Mouse (Mus musculus): Measurements from ENCODE around the gene Ntrk3. TPM values are rescaled to one million over a fixed set of nuclear protein-coding genes. Genes with fewer than 3 reads are reported as not detected.

Gene Ntrk3
- polyA plus RNA-seq, 1 experiment, result 75.7 TPM

GRCm38 (mm10) chr7:78248119-78248642 lies 489.6 kb downstream of the Ntrk3 start:
- no peak overlapping the region for H3K27ac ChIP-seq (ENCODE audit: insufficient read depth, low read length)
- TF ChIP-seq CTCF (IDR thresholded peaks at IDR 0.05; ENCODE audit: extremely low read depth, insufficient read depth, low read length) (no peak), POLR2A (IDR thresholded peaks at IDR 0.05; ENCODE audit: extremely low read depth, insufficient read depth, low read length) (no peak)
- no peak overlapping the region for H3K4me3 ChIP-seq (ENCODE audit: insufficient read depth, low read length)
- no peaks in the 10 kb centered on the region; the same call in 1 of the 2 replicates for H3K4me1 ChIP-seq (ENCODE audit: control insufficient read depth, insufficient read depth, low read length)

DNA sequence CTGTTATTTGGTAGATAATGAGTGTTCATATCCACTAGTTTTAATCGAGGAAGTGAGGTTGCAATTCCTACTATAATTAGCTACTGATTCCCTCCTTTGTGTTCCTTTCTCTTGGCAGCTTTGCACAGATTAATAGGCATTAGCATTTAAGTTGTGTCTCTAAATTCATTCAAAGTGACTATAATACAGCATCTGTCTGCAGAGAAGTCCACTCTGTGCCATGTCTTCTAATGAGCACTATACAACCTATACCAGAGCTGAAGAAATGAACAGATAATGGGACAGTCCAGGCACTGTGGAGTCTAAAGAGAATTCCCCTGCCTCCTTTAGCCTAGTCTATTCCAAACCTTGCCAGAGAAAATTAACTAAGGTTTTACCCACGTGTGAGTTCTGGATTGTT lies 498.8 kb downstream of the Ntrk3 start:
- H3K4me3 ChIP-seq (ENCODE audit: insufficient read depth, low read length), result no peak overlapping the region
- no peaks in the 10 kb centered on the region; the same call in 1 of the 2 replicates for H3K4me1 ChIP-seq (ENCODE audit: control insufficient read depth, insufficient read depth, low read length)
- H3K27ac ChIP-seq (ENCODE audit: insufficient read depth, low read length), result no peak overlapping the region
- TF ChIP-seq POLR2A (IDR thresholded peaks at IDR 0.05; ENCODE audit: extremely low read depth, insufficient read depth, low read length) (no peak), CTCF (IDR thresholded peaks at IDR 0.05; ENCODE audit: extremely low read depth, insufficient read depth, low read length) (no peak)

- H3K4me3 ChIP-seq (ENCODE audit: insufficient read depth, low read length), result no peak overlapping the region
- no peak overlapping the region for H3K27ac ChIP-seq (ENCODE audit: insufficient read depth, low read length)
- TF ChIP-seq CTCF (IDR thresholded peaks at IDR 0.05; ENCODE audit: extremely low read depth, insufficient read depth, low read length) (no peak), POLR2A (IDR thresholded peaks at IDR 0.05; ENCODE audit: extremely low read depth, insufficient read depth, low read length) (no peak)
- peaks cover 1% of the 10 kb centered on the region; the same call in 1 of the 2 replicates for H3K4me1 ChIP-seq (ENCODE audit: control insufficient read depth, insufficient read depth, low read length)
These were observed 516.1 kb downstream of the Ntrk3 start for GRCm38 (mm10) chr7:78221668-78222067.

DNA sequence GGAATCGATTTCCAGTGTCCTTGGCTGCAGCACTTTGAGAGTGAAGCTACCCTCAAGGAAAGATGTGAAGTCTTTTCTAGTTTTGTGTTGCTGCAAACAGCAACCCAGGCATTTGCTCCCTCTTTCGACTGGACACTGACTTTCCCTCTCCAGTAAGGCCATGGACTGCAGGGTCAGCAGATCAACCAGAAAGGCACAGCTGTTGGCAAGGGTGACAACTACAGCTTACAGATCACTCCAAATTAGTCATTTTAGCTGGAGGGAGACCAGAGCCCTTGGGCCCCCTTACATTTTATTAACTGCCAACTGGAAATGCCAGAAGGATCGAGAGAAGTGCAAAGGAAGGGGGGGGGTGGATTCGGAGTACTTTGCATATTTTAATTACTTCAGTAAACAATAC lies 516.9 kb downstream of the Ntrk3 start:
- Histone ChIP-seq H3K4me1 (ENCODE audit: control insufficient read depth, insufficient read depth, low read length) (peaks cover 1% of the 10 kb centered on the region; the same call in 1 of the 2 replicates), H3K27ac (ENCODE audit: insufficient read depth, low read length) (no peak overlapping the region), H3K4me3 (ENCODE audit: insufficient read depth, low read length) (no peak overlapping the region)
- TF ChIP-seq CTCF (IDR thresholded peaks at IDR 0.05; ENCODE audit: extremely low read depth, insufficient read depth, low read length), result no peak
- no peak for TF ChIP-seq POLR2A (IDR thresholded peaks at IDR 0.05; ENCODE audit: extremely low read depth, insufficient read depth, low read length)

GRCm38 (mm10) chr7:78190931-78191653 lies 546.7 kb downstream of the Ntrk3 start:
- TF ChIP-seq POLR2A (IDR thresholded peaks at IDR 0.05; ENCODE audit: extremely low read depth, insufficient read depth, low read length), result no peak
- TF ChIP-seq CTCF (IDR thresholded peaks at IDR 0.05; ENCODE audit: extremely low read depth, insufficient read depth, low read length), result no peak
- H3K4me1 ChIP-seq (ENCODE audit: control insufficient read depth, insufficient read depth, low read length), result no peaks in the 10 kb centered on the region
- no peak overlapping the region for H3K27ac ChIP-seq (ENCODE audit: insufficient read depth, low read length)
- no peak overlapping the region for H3K4me3 ChIP-seq (ENCODE audit: insufficient read depth, low read length)

- H3K27ac ChIP-seq (ENCODE audit: insufficient read depth, low read length), result no peak overlapping the region
- TF ChIP-seq POLR2A (IDR thresholded peaks at IDR 0.05; ENCODE audit: extremely low read depth, insufficient read depth, low read length) (no peak), CTCF (IDR thresholded peaks at IDR 0.05; ENCODE audit: extremely low read depth, insufficient read depth, low read length) (no peak)
- H3K4me1 ChIP-seq (ENCODE audit: control insufficient read depth, insufficient read depth, low read length), result no peaks in the 10 kb centered on the region
- no peak overlapping the region for H3K4me3 ChIP-seq (ENCODE audit: insufficient read depth, low read length)
These were observed 552.2 kb downstream of the Ntrk3 start for GRCm38 (mm10) chr7:78185578-78185977.

DNA sequence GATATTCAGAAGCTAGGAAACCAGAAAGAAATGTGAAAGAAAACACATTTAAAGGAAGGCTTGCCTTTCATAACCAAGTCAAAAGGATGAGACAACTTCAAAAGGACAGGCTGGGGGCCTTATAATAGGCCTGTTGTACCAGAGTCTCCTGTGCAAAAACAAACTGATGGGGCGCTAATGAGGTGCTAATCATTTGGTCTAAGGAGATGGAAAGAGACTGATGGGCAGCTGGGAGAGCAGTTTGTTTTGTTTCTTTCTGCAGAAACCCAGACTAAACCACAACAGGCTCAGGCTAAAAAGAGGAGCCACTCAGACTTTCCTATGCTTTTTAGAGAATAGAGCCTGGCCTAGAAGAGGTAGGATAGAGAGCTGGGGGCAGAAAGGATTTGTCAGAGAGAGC lies 554.4 kb downstream of the Ntrk3 start:
- Histone ChIP-seq H3K4me3 (ENCODE audit: insufficient read depth, low read length) (no peak overlapping the region), H3K4me1 (ENCODE audit: control insufficient read depth, insufficient read depth, low read length) (no peaks in the 10 kb centered on the region), H3K27ac (ENCODE audit: insufficient read depth, low read length) (no peak overlapping the region)
- TF ChIP-seq POLR2A (IDR thresholded peaks at IDR 0.05; ENCODE audit: extremely low read depth, insufficient read depth, low read length), result no peak
- TF ChIP-seq CTCF (IDR thresholded peaks at IDR 0.05; ENCODE audit: extremely low read depth, insufficient read depth, low read length), result no peak

DNA sequence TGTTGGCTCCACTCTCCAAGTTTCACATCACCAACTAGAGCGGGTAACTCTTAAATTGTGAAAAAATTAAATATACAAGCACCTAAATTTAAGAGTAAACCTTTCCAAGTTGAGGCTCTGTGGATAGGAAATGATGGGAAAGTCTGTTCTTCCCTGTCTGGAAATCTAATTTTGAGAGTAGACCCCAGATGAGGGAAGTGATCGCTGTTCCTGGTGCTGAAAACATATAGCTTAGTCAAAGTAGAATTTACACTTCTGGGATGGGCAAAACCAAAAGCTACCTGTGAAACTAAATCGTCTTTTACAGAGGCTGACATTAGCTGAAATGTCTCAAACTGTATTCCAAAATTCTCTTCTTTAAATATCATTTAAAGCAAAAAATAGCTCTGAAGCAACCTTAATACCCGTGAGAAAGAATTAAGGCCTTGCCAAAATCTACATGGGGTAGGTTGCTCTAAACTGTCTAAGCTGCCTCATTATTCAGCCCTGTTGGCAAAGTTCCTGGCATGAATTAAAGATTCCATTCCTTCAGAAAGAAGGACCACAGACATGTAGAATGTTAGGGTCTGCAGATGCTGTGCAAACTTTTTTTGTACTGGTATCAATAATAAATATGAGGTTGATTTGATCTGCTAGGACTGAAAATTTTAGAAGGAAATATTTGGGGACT lies 557.7 kb downstream of the Ntrk3 start:
- TF ChIP-seq CTCF (IDR thresholded peaks at IDR 0.05; ENCODE audit: extremely low read depth, insufficient read depth, low read length), result no peak
- no peak for TF ChIP-seq POLR2A (IDR thresholded peaks at IDR 0.05; ENCODE audit: extremely low read depth, insufficient read depth, low read length)
- Histone ChIP-seq H3K27ac (ENCODE audit: insufficient read depth, low read length) (no peak overlapping the region), H3K4me3 (ENCODE audit: insufficient read depth, low read length) (no peak overlapping the region), H3K4me1 (ENCODE audit: control insufficient read depth, insufficient read depth, low read length) (no peaks in the 10 kb centered on the region)

DNA sequence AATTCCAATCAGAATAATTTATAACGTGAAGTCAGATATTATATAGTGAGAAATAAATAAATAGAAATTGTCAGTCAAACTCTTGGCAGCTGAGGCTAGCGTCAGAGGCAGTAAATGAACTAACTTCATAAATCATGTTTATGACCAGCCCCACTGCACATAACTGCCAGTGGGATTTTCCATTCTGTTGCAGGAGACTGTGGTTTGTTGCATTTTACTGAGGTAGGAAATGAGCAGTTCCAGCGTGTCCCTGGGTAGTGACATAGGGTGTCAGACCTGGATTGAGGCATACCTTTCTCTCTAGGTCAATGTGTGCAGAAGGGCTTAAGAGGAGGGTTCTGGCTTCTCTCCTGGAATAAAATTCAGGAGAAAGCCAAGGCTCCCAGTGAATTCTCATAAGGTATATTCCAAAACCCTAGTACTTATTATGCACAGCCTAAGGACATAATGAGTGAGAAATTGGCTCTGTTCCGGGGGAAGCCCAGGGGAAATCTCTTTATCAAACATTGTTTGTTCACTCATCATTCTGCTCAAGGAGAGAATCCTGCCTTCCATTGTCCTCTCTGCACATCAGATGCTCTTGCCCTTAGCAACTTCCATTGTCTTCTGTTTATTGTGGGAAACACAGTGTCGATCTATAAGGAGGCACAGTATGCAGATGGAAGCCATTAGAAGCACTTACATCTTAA lies 565.4 kb downstream of the Ntrk3 start:
- no peak overlapping the region for H3K27ac ChIP-seq (ENCODE audit: insufficient read depth, low read length)
- TF ChIP-seq CTCF (IDR thresholded peaks at IDR 0.05; ENCODE audit: extremely low read depth, insufficient read depth, low read length) (no peak), POLR2A (IDR thresholded peaks at IDR 0.05; ENCODE audit: extremely low read depth, insufficient read depth, low read length) (no peak)
- no peak overlapping the region for H3K4me3 ChIP-seq (ENCODE audit: insufficient read depth, low read length)
- H3K4me1 ChIP-seq (ENCODE audit: control insufficient read depth, insufficient read depth, low read length), result no peaks in the 10 kb centered on the region
